Mouse (Mus musculus) neural tube, embryonic 13.5 days (tissue): ENCODE measurements at regions not wholly inside any gene's neighbourhood (a gene's known extent, or its start where the extent isn't known, plus 50 kb on each side); places are given as distances from the start of the nearest gene placed in this dataset.

ENCODE experiments used
- ATAC-seq: fragments of 200-750 bp; cut with Nextera tagmentation; 2 replicates; pipeline ENCODE4 v1.8.0; 2017; ENCODE audit warnings: low read depth, mild to moderate bottlenecking, moderate TSS enrichment, moderate library complexity
- H3K27ac ChIP-seq: fragments of 300-500 bp; sonication (generic); replicated peaks from 2 replicates; pipeline ENCODE4 v1.5.1; 2015; ENCODE audit warnings: moderate library complexity, mild to moderate bottlenecking, inconsistent platforms
- H3K27me3 ChIP-seq: fragments of 300-500 bp; sonication (generic); 2 replicates; pipeline ENCODE4 v1.6.1; 2015; ENCODE audit warnings: mild to moderate bottlenecking, inconsistent platforms
- H3K36me3 ChIP-seq: fragments of 300-500 bp; sonication (generic); 2 replicates; pipeline ENCODE4 v1.6.1; 2015; ENCODE audit warnings: mild to moderate bottlenecking, inconsistent platforms
- H3K4me1 ChIP-seq: fragments of 300-500 bp; sonication (generic); replicated peaks from 2 replicates; pipeline ENCODE4 v1.6.1; 2015; ENCODE audit warnings: inconsistent platforms
- H3K4me2 ChIP-seq: fragments of 300-500 bp; sonication (generic); 2 replicates; pipeline ENCODE4 v1.6.1; 2015; ENCODE audit warnings: inconsistent platforms, mild to moderate bottlenecking, moderate library complexity
- H3K4me3 ChIP-seq: fragments of 300-500 bp; sonication (generic); 2 replicates; pipeline ENCODE4 v1.5.1; 2015; ENCODE audit warnings: mild to moderate bottlenecking, inconsistent platforms
- H3K9ac ChIP-seq: fragments of 300-500 bp; sonication (generic); 2 replicates; pipeline ENCODE4 v1.6.1; 2015; ENCODE audit warnings: moderate library complexity, mild to moderate bottlenecking, inconsistent platforms
- H3K9me3 ChIP-seq: fragments of 300-500 bp; sonication (generic); 2 replicates; pipeline ENCODE4 v1.6.1; 2016; ENCODE audit warnings: inconsistent platforms
- WGBS: fragments of 180-500 bp; shearing (Covaris S2); methylation state at CpG from one replicate; pipeline ENCODE4 v1.1.7; 2015; 5-methylcytosine and 5-hydroxymethylcytosine counted together

DNA sequence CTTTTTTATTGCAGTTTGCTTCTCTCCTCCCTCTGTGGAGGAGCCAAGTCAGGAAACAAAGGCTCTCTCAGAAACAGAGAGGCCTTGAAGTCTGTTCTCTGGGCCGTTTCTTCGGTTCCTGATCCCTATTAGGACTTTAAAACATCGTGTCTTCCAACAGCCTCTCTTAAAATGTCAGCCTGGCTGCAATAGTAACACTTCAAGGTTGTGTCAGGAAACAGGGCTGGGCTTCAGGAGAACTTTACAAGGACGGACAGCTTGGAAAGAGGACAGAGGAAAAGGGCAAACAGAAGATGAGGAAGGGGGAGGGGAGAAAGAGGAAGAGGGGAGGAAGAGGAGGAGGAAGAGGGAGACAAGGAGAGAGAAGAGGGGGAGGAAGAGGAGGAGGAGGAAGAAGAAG, 191.7 kb upstream of the Rreb1 start:
- Histone ChIP-seq H3K9ac (no peak overlapping the region), H3K4me2 (no peak overlapping the region), H3K4me3 (no peak overlapping the region), H3K27ac (no peak overlapping the region), H3K27me3 (no peaks in the 10 kb centered on the region), H3K36me3 (no peaks in the 10 kb centered on the region), H3K4me1 (no peaks in the 10 kb centered on the region), H3K9me3 (no peaks in the 10 kb centered on the region)
- ATAC-seq = no peak
- WGBS = 52% methylated on average over 4 of the region's 4 CpGs

GRCm38 (mm10) chr13:37587911-37588310, 190.3 kb upstream of the Rreb1 start:
- 98% methylated on average over 3 of the region's 3 CpGs for WGBS
- H3K4me3 ChIP-seq = no peak overlapping the region

GRCm38 (mm10) chr13:37588528-37589176, 189.5 kb upstream of the Rreb1 start:
- H3K36me3 ChIP-seq = no peaks in the 10 kb centered on the region
- no peaks in the 10 kb centered on the region for H3K9me3 ChIP-seq
- no peaks in the 10 kb centered on the region for H3K4me1 ChIP-seq
- no peaks in the 10 kb centered on the region for H3K27me3 ChIP-seq
- no peak for ATAC-seq
- no peak overlapping the region for H3K4me2 ChIP-seq
- no peak overlapping the region for H3K27ac ChIP-seq
- H3K4me3 ChIP-seq = no peak overlapping the region
- no peak overlapping the region for H3K9ac ChIP-seq
- WGBS = 94% methylated on average over 8 of the region's 8 CpGs

More at GRCm38 (mm10) chr13:37587911-37588310, 190.3 kb upstream of the Rreb1 start:
- Histone ChIP-seq H3K9me3 (no peaks in the 10 kb centered on the region), H3K4me1 (no peaks in the 10 kb centered on the region), H3K27ac (no peak overlapping the region), H3K9ac (no peak overlapping the region), H3K4me2 (no peak overlapping the region), H3K36me3 (no peaks in the 10 kb centered on the region), H3K27me3 (no peaks in the 10 kb centered on the region)
- no peak for ATAC-seq

GRCm38 (mm10) chr13:37592149-37592548, 186.1 kb upstream of the Rreb1 start:
- H3K9ac ChIP-seq = no peak overlapping the region
- no peaks in the 10 kb centered on the region for H3K27me3 ChIP-seq
- no peak overlapping the region for H3K27ac ChIP-seq
- 75% methylated on average over 5 of the region's 5 CpGs for WGBS
- ATAC-seq = no peak
- H3K36me3 ChIP-seq = no peaks in the 10 kb centered on the region
- H3K9me3 ChIP-seq = no peaks in the 10 kb centered on the region
- no peaks in the 10 kb centered on the region for H3K4me1 ChIP-seq
- no peak overlapping the region for H3K4me3 ChIP-seq
- H3K4me2 ChIP-seq = no peak overlapping the region

- ATAC-seq = no peak
- WGBS = 31% methylated on average over 8 of the region's 8 CpGs
- Histone ChIP-seq H3K9me3 (no peaks in the 10 kb centered on the region), H3K4me3 (no peak overlapping the region), H3K4me1 (no peaks in the 10 kb centered on the region), H3K9ac (no peak overlapping the region), H3K27me3 (no peaks in the 10 kb centered on the region), H3K27ac (no peak overlapping the region), H3K36me3 (no peaks in the 10 kb centered on the region), H3K4me2 (no peak overlapping the region)
Observed at GRCm38 (mm10) chr13:37595196-37595595, 183.0 kb upstream of the Rreb1 start.

DNA sequence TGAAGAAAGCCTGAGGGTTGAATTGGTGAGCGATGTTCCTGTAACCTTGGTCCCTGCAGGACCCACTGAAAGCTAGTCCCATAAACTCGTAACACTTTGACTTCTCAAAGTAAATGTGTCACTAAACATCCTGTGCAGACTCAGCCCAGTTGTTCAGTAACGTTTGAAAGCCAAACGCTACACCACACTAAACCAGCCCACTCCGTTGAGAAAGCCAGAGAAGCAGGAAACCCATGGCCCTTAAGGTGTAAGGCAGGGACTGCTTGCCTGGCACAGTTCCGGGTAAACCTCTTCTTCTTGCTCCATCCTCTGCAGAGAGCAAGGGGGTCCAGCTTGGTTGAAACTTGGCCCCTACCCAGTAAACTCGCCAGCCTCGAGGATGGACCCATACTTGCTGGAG, 180.6 kb upstream of the Rreb1 start:
- WGBS = 68% methylated on average over 8 of the region's 8 CpGs
- Histone ChIP-seq H3K4me1 (no peaks in the 10 kb centered on the region), H3K27me3 (no peaks in the 10 kb centered on the region), H3K27ac (no peak overlapping the region), H3K9me3 (no peaks in the 10 kb centered on the region), H3K4me2 (no peak overlapping the region), H3K9ac (no peak overlapping the region), H3K4me3 (no peak overlapping the region), H3K36me3 (no peaks in the 10 kb centered on the region)
- ATAC-seq = no peak

GRCm38 (mm10) chr13:37598165-37598775, 179.9 kb upstream of the Rreb1 start:
- no peaks in the 10 kb centered on the region for H3K27me3 ChIP-seq
- WGBS = 86% methylated on average over 10 of the region's 10 CpGs
- ATAC-seq = no peak
- H3K4me1 ChIP-seq = 0 out of 2 replicates have a peak, but pooled peaks cover under 1% of the 10 kb centered on the region
- H3K4me3 ChIP-seq = no peak overlapping the region
- H3K9me3 ChIP-seq = no peaks in the 10 kb centered on the region
- no peaks in the 10 kb centered on the region for H3K36me3 ChIP-seq
- H3K9ac ChIP-seq = no peak overlapping the region
- H3K4me2 ChIP-seq = no peak overlapping the region
- H3K27ac ChIP-seq = no peak overlapping the region

DNA sequence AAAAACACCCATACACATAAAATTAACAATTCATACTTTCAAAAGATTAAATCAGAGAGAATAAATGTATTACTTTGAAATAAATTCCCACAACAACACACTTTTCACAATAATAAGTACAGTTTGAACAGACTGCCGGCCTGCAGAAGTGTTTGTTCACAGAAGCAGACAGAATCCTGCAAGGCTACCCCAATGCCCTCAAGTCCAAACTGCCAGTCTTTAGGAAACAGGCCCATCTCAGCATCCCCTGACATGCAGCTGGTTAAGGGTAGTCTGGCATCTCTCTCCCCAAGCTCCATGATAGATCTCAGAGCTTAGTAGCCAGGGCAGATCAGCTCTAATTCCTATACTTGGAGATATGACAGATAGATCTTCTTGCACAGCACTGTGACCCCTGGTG, 178.5 kb upstream of the Rreb1 start:
- no peak overlapping the region for H3K27ac ChIP-seq

DNA sequence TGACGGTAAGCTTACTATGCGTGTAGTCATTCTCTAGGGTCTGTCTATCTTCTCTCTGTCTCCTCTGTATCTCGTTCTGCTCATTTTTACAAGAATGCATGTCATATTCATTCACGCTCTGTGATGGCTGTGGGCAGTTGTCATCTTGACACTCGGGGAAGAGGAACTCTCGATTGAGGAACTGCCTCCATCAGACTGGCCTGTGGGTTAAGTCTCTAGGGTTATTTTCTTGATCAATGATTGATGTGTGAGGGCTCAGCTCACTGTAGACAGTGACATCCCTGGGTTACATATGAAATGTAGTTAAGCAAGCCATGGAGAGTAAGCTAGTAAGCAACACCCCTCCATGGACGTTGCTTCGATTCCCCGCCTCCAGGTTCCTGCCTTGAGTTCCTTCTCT, 178.0 kb upstream of the Rreb1 start:
- no peak for ATAC-seq
- no peak overlapping the region for H3K4me3 ChIP-seq
- H3K27me3 ChIP-seq = no peaks in the 10 kb centered on the region
- H3K4me2 ChIP-seq = no peak overlapping the region
- peaks cover 8% of the 10 kb centered on the region for H3K4me1 ChIP-seq
- H3K9me3 ChIP-seq = no peaks in the 10 kb centered on the region
- WGBS = 86% methylated on average over 9 of the region's 9 CpGs
- no peak overlapping the region for H3K9ac ChIP-seq
- no peaks in the 10 kb centered on the region for H3K36me3 ChIP-seq
- no peak overlapping the region for H3K27ac ChIP-seq

More for the DNA sequence above, 178.5 kb upstream of the Rreb1 start:
- Histone ChIP-seq H3K27me3 (no peaks in the 10 kb centered on the region), H3K36me3 (no peaks in the 10 kb centered on the region), H3K9me3 (no peaks in the 10 kb centered on the region), H3K4me1 (peaks cover 8% of the 10 kb centered on the region), H3K4me2 (no peak overlapping the region), H3K9ac (no peak overlapping the region), H3K4me3 (no peak overlapping the region)
- WGBS = 89% methylated on average over 1 of the region's 1 CpGs
- no peak for ATAC-seq

DNA sequence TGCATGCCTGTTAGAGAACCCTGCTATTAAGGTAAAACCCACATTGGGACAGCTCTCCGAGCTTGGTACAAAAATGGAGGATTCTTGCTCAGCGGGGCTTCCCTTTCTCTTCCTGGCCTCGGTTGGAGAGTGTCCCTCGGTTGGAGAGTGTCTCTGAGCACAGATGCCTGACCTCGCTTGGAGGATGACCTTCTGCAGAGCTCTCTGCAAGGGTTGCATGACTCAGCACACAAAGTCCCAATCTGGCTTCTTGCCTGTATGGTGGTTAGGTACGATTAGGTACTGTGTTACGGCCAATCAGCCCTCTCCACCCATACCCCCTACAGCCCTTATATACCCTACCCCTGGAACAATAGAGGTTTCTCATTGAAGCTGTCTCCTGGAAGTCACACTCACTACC, 177.1 kb upstream of the Rreb1 start:
- H3K27ac ChIP-seq = no peak overlapping the region
- H3K4me1 ChIP-seq = peaks cover 8% of the 10 kb centered on the region
- no peak for ATAC-seq
- no peaks in the 10 kb centered on the region for H3K9me3 ChIP-seq
- no peaks in the 10 kb centered on the region for H3K36me3 ChIP-seq
- H3K27me3 ChIP-seq = no peaks in the 10 kb centered on the region
- H3K9ac ChIP-seq = no peak overlapping the region
- H3K4me2 ChIP-seq = no peak overlapping the region
- 70% methylated on average over 7 of the region's 7 CpGs for WGBS
- no peak overlapping the region for H3K4me3 ChIP-seq

- no peak for ATAC-seq
- Histone ChIP-seq H3K4me1 (peaks cover 8% of the 10 kb centered on the region), H3K9ac (no peak overlapping the region), H3K27ac (no peak overlapping the region), H3K27me3 (no peaks in the 10 kb centered on the region), H3K4me2 (no peak overlapping the region), H3K36me3 (no peaks in the 10 kb centered on the region), H3K9me3 (no peaks in the 10 kb centered on the region), H3K4me3 (no peak overlapping the region)
- WGBS = 79% methylated on average over 4 of the region's 4 CpGs
Observed at GRCm38 (mm10) chr13:37602256-37602655, 175.9 kb upstream of the Rreb1 start.

DNA sequence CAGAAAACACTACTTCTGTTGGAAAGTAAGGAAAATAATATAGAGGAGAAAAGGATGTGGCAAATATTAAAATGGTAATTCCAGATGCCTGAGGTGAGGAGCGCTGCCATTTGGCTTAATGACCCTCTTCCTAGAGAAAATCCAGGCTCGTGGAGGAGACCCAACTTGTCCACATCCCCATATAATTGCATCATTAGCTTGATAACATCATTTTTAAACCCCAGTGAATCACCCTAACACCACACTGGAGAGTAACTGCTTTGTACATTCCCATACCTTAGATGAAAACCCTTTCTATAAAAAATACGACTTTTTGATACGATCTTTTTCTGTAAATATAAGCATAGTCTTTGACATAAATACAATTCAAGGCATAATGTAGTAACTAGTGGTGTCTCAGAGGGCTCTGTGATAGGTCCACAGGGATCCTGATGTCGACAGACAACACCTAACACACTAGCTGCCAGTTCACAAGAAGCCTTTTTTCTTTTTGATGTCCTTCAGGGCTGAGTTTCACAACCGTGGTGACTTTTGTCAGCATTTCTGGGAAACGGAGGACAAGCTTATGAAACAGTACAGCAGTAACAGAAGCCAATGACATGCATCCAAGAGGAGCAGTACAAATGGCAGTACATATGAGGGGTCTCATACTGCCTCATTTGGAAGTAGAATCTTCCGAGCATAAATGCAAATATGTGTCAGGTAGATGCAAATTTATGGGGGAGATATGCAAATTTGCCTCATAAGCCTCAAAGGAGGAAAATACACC, 174.8 kb upstream of the Rreb1 start:
- 69% methylated on average over 8 of the region's 8 CpGs for WGBS
- Histone ChIP-seq H3K4me2 (no peak overlapping the region), H3K27me3 (no peaks in the 10 kb centered on the region), H3K4me1 (peaks cover 8% of the 10 kb centered on the region), H3K4me3 (no peak overlapping the region), H3K9me3 (no peaks in the 10 kb centered on the region), H3K36me3 (no peaks in the 10 kb centered on the region), H3K27ac (no peak overlapping the region), H3K9ac (no peak overlapping the region)
- no peak for ATAC-seq
